Mouse (Mus musculus): ENCODE measurements around the gene Sh3kbp1. TPM values are rescaled to one million over a fixed set of nuclear protein-coding genes. Genes with fewer than 3 reads are reported as not detected.

The Sh3kbp1 gene
- total RNA-seq, 2 experiments from 2014 or later: 104 to 116 TPM

DNA sequence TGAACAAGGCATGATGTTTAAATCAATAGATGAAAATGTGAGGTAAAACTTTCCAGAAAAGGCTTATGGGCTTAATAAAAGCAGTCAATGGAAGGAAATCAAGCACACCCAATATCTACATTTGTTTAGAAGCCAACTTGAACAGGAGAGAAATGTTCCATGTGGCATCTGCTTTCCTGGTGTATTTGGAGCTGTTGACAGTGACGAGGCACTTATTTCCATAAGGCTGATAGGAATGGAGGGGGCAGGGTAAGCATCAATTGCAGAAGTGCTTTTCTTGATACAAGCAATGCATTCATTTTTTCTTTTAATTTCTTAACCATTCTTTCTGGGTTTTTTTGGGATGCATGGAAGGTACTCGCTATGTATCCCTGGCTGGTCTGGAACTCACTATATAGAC, 106.9 kb downstream of the Sh3kbp1 start:
- DNase-seq: no peak
- intact Hi-C loops (cut with DNase I): no loop called here

DNA sequence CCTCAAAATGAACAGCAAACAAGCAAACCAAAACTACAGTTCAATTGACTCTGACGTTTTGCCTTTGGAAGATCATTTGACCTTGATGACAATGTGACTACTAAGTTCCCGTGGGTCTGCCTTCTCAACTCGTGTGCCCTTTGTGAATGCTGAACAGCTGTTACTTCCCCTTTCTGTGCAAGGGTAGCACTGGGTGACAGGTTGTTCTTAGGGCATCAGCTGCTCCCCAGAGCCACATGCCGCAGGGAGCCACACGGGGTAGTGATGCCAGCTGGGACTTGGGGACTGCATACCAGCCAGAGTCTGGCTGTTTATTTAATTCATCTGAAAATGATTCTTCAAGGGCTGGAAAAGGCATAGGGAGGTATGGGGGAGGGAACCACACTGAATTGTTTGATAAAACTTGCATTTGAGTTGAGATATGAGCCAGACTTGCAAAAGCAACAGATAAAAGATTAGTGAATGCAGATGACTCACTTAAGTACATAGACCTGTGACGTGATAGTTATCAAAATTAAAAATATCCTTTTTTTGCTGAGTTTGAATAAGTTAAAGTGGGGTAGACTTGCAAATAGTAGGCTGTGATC, 108.5 kb downstream of the Sh3kbp1 start:
- intact Hi-C loops (cut with DNase I): no loop called here
- DNase-seq: no peak

DNA sequence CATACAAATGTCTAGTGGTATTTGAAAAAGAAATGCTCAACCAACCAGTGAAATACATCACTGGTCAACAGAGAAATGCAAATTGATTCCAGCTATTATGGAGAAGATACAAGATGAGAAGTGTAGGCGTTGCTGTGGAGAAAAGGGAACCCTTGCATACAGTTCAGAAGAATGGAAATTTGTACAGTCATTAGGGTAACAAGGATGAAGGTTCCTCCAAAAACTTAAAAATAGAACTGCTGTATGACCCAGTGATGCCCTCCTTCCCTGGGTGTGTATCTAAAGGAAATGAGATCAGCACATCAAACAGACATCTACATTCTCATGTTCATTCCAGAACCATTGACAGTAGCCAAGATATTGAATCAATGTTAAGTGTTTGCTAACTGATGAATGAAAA, 110.3 kb downstream of the Sh3kbp1 start:
- intact Hi-C loops (cut with DNase I): no loop called here
- no peak for DNase-seq

DNA sequence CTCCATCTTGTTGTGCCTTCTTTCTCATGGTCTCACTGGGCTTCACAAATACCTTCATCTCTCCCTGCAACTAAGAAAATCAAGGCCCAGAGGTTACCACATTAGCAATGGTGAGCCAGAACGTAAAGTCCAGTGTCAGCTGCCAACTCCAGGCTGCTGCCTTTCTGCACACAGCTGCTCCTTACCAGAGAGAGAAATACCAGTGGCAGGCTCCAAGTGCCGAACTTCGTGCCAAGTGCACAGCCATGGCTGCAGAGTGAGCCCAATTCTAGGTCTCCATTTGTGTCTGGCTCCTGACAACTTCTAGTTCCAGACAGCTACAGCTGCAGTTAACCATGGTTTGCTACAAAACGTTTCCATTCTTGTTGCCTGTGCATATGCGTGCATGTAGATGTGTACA, 117.0 kb downstream of the Sh3kbp1 start:
- intact Hi-C loops (cut with DNase I): no loop called here
- DNase-seq: peak; percentile 11 to 21

DNA sequence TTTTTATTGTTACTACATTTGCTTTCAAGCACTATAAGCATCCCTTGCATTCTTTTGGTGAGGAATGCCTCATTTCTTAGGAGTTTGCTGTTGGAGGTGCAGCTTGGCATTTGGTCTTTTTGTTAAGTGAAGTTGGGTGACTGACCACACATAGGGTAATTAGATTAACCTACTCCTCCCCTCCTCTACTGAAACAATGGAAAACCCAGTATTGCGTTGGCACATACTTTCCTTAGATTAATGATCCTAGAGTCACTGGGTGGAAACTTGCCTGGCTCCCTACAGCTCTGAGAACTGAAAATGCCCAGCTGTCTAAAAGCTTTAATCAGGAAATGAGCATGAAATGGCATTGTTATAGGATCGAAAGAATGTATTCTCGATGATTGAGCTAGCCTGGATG, 117.5 kb downstream of the Sh3kbp1 start:
- no peak for DNase-seq
- intact Hi-C loops (cut with DNase I): no loop called here

DNA sequence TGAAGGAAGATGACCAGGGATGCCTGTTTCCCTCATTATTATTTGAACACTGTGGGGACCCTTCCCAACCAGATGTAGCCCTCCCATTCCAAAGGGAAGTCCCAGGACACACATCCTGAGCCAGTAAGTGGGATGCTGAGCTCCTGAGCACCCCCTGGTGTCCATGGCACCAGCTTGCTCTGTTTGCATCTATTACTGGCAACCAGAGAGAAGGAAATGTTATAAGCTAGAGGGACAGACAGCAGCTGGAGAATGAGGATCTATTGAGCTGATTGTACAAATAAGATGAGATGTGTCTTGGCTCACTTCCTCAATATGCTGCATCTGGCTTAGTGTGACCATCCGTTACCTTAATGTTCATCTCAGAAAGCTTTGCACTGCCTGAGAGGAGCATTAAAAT, 124.8 kb downstream of the Sh3kbp1 start:
- peak; percentile 36 to 56 for DNase-seq
- intact Hi-C loops (cut with DNase I): loop anchor here (1.0 to 10.0 kb wide), 2 partner anchors 126 to 213 kb away; no protein-coding TSS in a partner anchor

DNA sequence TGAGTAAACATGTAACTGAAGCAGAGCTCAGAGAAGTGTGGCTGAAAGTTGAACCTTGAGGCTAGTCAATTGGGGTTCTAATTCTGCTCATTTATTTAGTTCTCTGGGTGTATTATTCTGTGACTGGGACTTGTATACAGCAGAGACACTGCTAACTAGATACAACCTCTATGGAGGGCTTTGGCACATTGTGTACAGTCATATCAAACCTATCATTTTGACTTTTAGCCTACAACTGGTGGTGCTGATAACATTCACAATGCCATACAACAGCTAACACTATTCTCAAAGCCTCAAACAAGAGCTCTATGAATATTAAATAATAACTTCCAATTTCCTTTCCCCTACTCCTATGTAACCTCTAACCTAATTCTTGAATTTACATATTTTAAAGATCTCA, 129.2 kb downstream of the Sh3kbp1 start:
- intact Hi-C loops (cut with DNase I): loop anchor here (10.0 kb wide), 1 partner anchor 209 kb away; no protein-coding TSS in a partner anchor
- DNase-seq: no peak

DNA sequence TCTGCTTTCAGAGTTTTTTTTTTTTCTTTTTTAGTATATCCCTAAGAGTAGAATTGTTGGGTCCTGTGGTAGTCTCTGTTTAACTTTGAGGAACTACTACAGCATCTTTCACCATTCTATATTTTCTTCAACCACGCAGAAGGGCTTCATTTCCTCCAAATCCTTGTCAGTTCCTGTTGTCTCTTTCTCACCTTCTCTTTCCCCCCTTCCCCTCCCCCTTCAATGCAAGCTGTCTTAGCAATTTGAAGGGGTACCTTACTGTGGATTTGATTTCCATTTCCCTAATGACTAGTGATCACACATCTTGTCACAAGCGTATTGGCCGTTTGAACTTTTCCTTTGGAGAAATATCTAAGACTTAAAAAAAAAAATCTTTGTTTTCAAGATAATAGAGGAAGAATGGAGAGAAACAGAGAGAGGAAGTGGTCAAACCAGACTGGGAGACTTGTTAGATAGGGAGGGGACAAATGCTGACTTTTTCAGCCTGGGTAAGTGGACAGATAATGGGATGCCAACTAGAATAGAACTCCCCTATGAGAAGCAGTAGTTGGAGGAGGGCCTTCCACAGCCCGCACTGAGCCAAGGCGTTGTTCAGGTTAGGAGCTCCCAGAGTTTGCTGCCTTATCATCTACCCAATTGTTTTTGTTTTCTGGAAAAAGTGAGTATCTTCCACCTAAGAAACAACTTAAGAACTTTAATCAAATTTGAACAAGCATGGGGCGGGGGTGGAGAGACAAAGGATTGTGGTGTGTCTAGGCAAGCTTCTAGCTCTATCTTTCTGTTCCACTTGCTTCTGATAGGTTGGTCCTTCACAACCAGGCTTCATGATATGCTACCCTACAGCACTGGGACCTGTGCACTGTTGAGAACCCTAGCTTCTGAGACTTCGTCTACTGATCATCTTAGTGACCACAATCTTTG, 130.1 kb downstream of the Sh3kbp1 start:
- intact Hi-C loops (cut with DNase I): loop anchor here (10.0 kb wide), 1 partner anchor 208 kb away; no protein-coding TSS in a partner anchor
- no peak for DNase-seq

DNA sequence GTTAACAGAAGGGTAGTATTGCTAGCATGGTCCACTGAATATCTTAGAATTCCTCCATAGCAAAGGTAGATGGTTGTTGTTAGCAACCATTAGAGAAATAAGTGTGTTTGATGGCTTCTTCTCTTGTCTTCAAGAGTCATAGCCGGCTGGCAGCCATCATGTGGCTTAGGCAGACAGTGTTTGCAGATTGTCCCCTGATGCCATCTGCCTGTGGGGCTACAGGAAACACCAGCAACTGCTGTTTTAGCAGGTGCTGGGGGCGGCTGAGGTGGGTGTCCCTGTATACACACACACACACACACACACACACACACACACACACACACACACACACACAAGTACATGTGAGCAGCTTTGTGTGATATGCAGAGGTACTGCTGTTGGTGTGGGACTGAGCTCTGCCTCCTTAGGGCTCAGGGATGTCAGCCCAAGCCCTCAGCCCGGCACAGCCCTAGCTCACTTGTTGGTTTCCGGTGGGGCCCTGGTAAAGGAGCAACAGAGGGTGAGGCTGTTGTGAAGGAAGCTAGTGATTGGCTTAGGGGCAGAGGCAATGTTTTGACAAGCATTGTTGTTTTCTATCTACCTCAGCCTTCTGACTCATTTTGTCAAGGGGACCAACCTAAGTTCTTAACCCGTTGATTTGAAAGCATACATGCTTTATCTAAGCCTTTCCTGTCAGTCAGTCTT, 130.9 kb downstream of the Sh3kbp1 start:
- intact Hi-C loops (cut with DNase I): loop anchor here (10.0 kb wide), 1 partner anchor 207 kb away; no protein-coding TSS in a partner anchor
- DNase-seq: no peak

DNA sequence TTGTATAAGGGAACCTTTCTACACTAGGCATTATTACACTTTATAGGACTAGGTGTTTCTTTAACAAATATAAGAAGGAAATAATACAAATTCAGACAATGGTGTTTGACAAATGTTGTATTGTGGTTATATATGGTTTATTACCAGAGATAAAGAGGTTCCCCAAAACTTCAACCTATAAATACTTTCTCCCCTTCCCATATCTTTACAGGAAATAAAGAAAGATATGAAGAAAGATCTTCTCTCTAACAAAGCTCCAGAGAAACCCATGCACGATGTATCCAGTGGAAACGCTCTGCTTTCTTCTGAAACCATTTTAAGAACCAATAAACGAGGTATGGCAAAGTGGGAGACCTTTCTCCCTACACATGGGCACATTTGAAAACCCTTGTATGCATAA, 136.7 kb downstream of the Sh3kbp1 start:
- no peak for DNase-seq
- intact Hi-C loops (cut with DNase I): no loop called here

DNA sequence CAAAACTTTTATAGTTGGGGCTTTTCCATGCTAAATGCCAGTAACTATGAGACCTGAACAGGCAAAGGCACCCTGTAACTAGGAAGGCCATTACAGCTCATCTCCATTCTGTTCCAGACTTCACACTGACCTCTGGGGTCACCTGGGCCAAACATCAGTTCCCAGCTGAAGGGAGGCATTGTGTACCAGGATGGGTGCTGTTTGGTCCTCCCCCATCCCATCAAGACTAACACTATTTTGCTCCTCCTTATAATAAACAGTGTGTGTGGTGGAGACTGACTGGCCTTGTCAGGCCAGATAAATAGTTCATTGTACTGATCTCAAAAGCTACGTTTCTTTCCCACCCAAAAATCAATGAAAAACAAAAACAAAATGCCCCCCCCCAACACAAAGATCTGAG, 138.8 kb downstream of the Sh3kbp1 start:
- DNase-seq: no peak
- intact Hi-C loops (cut with DNase I): no loop called here

DNA sequence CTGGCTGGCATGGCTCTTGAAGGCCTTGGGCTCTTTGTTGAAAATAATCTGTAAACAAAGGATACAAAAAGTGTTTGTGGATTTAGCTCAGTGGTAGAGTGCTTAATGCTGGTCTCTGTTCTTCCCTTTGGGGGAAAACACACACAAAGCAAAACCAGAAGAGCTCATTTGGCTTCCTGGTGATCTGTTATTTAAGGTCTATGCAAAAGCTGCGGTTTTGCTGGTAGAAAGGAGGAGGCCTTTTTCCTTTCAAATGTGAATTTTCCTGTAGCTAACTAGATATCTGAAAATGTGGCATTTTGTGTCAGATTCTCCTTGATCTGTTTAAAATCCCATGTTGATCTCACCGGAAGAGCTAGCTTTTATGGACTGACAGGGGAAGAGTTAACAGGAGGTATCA, 141.9 kb downstream of the Sh3kbp1 start:
- intact Hi-C loops (cut with DNase I): no loop called here
- no peak for DNase-seq

DNA sequence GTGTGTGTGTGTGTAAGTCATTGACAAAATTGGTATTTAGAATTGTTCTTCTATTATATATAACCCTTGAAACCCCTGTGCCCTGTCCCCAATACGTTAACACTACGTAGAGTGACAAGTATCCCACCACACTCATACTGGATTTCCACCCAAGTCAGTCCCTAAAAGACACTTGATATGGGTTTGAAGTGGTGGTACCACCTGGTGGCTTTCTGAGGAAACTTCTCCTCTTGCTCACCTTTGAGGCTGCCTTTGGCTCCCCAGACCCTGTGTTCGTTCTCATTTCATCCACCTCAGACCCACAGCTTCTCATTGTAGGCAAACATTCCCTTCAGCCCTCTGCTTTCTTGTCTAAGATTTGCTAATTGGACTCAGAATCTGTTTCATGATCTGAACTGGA, 142.7 kb downstream of the Sh3kbp1 start:
- intact Hi-C loops (cut with DNase I): no loop called here
- no peak for DNase-seq

DNA sequence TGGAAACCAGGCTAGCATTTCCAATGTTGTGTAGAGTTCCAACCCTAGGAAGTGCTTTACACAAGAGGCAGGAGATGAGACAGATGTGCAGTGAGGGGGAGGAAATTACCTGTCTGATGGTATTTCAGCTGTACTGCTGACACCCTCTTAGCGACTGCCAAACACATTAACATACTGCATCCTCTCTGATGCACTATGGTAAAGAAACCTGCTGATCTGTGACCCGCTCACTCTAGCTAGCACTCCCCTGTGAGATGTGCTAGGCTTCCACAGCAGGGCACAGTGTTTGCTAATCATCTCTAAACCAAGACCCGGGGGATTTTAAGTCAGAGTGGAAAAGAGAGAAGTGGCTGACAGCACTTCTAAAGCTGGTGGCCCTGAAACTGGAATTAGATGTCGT, 145.1 kb downstream of the Sh3kbp1 start:
- intact Hi-C loops (cut with DNase I): no loop called here
- DNase-seq: no peak

DNA sequence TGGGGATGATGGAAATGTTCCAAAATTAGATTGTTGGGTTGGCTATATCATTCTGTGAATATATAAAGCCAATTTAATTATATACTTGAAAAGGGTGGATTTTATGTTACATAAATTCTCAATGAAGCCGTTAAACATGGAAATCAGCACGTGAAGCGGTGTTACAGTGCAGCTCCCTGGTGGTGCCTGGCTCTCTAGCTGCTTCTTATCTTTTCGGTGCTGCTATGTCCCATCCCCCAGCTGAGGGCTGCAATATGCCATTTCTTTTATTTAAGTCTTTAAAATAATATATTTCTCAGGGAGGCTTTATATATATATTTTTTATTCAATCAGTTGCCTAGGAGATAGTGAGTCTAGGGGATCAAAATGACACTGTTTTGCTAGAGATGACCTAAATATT, 148.0 kb downstream of the Sh3kbp1 start:
- no peak for DNase-seq
- intact Hi-C loops (cut with DNase I): no loop called here

DNA sequence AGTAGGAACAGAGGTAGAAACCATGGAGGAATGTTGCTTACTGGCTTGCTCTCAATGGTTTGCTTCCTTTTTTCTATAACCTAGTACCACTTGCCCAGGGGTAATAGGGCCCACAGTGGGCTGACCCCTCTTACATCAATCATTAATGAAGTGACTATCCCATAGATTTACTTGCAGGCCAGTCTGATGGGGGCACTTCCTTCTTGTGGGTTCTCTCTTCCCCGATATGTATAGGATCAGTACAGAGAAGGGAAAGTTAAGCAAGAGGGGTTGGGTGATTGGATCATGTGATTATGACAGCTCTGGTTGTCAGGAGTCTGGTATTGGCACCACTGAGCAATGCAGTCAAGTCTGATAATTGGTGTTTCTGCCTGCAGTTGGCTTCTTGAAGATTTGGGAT, 151.7 kb downstream of the Sh3kbp1 start:
- intact Hi-C loops (cut with DNase I): no loop called here
- DNase-seq: no peak

DNA sequence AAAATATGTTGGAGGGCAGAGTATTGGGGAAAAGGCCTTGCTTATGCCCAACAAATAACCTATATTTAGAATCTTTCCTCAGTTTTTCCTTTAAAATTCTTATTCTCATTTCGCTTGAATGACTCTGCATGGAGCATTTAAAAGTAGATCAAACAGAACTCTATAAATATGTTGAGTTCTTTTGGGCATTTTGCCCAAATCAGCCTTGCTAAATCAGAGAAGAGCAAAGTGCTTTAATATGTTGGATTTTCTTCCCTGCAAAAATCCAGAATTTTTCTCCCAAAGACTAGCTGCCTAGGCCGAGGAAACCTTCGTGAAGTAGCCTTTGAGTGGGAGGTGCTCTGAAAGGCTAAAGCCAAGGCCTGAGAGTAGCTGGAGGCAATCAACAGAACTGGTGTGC, 163.4 kb downstream of the Sh3kbp1 start:
- DNase-seq: no peak
- intact Hi-C loops (cut with DNase I): no loop called here

DNA sequence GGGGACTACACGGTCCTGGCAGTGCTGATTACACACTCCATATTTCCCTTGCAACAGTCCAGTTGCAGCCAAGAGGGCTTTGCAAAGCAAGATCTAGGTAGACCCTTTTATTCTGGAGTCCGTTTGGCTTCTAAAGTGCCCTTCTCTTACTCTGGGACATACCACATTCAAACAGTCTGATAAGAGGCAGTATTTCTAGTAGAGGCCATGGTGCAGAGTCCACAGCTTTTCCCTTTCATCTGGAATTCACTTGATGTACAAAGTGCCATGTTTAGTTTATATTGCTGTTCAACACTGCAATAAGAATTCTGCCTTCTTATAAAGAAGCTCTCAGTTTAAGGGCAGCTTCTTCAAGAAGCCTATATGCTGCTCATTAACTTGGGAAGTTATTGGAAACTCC, 168.5 kb downstream of the Sh3kbp1 start:
- intact Hi-C loops (cut with DNase I): no loop called here
- no peak for DNase-seq

DNA sequence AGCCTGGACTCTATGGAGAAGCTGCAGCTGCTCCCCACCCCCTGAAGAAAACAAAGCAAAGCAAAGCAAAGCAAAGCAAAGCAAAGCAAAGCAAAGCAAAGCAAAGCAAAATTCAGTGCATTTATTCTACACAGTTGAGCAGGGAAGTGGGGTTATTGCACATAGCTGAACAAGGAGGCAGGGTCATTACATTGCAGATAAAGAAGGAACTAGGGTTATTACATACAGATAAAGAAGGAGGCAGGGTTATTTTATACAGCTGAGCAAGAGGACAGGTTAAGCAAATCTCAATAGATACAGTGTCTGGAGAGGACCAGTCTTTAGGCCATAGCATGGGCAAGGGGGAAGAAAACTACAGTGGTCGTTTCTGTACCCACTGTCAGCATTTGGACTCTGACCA, 177.3 kb downstream of the Sh3kbp1 start:
- intact Hi-C loops (cut with DNase I): no loop called here

DNA sequence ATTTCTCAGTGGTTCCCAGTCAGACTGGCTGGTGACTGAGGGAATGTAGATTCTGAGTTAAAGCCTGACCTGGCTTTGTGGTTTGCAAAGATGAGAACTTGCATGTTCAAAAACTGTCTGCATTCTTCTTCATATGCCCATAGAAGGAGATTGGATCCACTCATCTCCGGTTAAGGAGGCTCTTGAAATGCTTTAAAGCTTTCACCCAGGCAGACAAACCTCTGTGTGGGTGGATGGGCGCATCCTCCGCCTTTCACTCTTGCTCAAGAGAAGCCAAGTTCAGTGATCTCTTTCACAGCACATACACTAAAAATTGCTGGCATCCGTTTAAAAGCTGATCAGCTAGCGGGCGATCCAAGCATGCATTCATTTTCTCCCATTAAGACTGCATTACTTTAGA, 182.4 kb downstream of the Sh3kbp1 start:
- no peak for DNase-seq
- intact Hi-C loops (cut with DNase I): no loop called here

More for the DNA sequence above, 177.3 kb downstream of the Sh3kbp1 start:
- no peak for DNase-seq

DNA sequence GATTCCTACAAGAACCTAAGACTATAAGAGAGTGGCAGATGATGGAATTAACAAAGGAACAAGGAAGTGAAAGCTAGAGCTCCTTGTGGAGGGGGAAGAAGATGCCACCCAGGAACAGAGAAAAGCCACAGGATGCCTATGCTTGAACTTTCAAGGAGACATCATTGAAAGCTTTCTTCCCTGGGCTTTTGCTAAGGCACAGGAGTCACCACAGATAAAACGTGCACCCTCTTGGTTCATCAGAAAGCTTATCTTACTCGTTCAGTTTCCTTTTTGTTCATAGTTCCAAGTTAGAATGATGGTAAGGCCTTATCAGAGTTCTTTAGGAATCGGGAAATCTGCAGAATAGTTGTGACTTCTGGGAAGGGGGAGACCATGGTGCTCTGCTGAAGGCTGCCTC, 183.4 kb downstream of the Sh3kbp1 start:
- DNase-seq: no peak
- intact Hi-C loops (cut with DNase I): no loop called here

Data from heart, postnatal 36 days (tissue).